In the genomic region with DNA sequence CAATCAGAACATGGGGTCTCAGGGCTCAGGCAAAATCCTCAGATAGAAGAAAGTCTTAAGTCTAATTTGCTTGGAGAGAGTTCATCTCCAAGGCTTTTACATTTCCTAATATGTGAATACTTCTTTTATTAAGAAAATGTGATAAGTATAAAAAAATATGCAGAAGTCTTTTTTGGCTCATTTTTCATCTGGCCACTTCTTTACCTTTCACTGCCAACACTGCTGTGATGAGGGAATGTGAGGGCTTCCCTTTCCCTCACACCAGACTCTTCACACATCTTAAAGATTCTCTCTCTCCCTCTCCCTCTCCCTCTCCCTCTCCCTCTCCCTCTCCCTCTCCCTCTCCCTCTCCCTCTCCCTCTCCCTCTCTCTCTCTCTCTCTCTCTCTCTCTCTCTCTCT, we compare ENCODE assay signal across 6 mouse cellular contexts.
"Had no signal": no experiment of that assay in that cellular context is flagged by ENCODE, and none has a peak within 500 bp of the region (broad histone marks: within the 10 kb centered on the region; RNA-seq: fewer than 3 reads in every experiment).

No protein-coding gene starts in this region.

- H3K4me1 ChIP-seq: liver, embryonic 13.5 days had no signal

- H3K9ac ChIP-seq: limb, embryonic 12.5 days; liver, embryonic 13.5 days had no signal

- DNase-seq: liver, embryonic 13.5 days; lung, adult 2 months; lung, postnatal 14 days; thymus, adult 18-20 months had no signal

- H3K27ac ChIP-seq: left cerebral cortex, adult 2 months; limb, embryonic 12.5 days; liver, embryonic 13.5 days had no signal

- H3K36me3 ChIP-seq: limb, embryonic 12.5 days; liver, embryonic 13.5 days had no signal

- H3K9me3 ChIP-seq: limb, embryonic 12.5 days; liver, embryonic 13.5 days had no signal

- H3K27me3 ChIP-seq: limb, embryonic 12.5 days; liver, embryonic 13.5 days had no signal

- H3K4me2 ChIP-seq: liver, embryonic 13.5 days had no signal

- H3K4me3 ChIP-seq: left cerebral cortex, adult 2 months; liver, embryonic 13.5 days had no signal
